Mouse (Mus musculus) ES-E14 (cell line): ENCODE measurements around the gene Thoc3.

Source experiments
- ZC3H11A ChIP-seq: IDR thresholded peaks from 2 replicates; pipeline ENCODE4 v1.6.1; 2012; ENCODE audit warnings: low read depth, mild to moderate bottlenecking, inconsistent platforms, low read length, borderline replicate concordance
- ZNF384 ChIP-seq: IDR thresholded peaks from 2 replicates; pipeline ENCODE4 v1.6.1; 2012; ENCODE audit warnings: low read depth, low read length, inconsistent platforms

DNA sequence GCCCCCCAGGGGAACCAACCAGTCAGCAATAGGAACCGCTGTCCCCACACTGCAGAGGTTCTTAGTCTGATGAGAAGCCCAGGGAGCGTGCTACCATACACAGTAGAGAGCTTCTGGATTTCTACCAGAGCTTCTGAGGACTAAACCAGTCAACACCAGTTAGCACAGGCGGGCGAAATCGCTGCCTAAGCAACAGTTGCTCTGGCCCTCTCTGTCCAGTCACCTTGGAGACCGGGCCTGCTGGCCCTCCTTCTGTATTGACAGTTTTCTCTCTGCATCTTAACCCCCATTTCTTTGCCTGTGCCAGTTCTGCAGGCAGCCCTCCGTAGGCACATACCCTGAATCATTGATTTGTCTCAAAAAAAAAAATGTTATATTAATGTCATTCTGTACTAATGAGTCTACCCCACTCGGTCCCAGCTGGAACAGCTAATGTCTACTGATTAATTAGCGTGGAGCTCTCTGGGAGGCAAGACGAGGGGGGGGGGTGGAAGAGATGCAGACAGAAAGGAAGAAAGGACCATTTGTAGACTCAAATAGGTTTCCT lies 49.8 kb downstream of the Thoc3 start:
- TF ChIP-seq ZNF384 (no peak), ZC3H11A (no peak)
